Mouse (Mus musculus) kidney, postnatal 4 days (tissue): ENCODE data around the gene Olfr462.

Experiments
- DNase-seq, 2 experiments: peaks; one replicate each; pipeline ENCODE4 v3.0.0; 2021; ENCODE audit warnings: mixed read lengths in 2 of 2

Olfr462 gene

DNA sequence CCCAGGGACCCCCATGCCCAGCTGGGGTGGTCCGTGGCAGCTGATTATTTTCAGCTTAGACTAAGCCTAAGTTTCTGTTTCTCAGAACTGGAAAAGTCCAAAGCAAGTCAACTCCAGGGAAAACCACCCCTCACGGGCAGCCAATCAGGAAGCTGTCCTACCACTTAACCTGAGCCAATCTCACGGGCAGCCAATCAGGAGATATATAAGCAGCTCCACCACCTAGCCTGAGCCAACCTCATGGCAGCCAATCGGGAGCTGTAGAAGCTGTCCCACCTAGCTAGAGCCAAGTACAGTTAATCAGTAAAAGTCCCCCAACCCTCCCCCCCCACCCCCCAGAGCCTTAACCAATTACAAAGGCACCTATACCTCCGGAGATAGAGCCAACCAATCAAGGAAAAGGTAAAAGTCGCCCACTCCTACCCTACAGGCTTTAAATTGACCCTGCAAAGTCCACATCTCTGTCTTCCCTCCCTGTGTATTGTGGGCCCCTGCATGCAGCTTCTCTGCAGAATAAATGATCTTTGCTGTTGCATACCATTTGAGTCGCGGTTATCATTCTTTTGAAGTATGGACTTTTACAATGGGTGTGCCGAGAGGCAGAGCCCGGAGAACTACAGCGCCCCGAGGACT lies 45.0 kb downstream of the Olfr462 start:
- no peak for DNase-seq

DNA sequence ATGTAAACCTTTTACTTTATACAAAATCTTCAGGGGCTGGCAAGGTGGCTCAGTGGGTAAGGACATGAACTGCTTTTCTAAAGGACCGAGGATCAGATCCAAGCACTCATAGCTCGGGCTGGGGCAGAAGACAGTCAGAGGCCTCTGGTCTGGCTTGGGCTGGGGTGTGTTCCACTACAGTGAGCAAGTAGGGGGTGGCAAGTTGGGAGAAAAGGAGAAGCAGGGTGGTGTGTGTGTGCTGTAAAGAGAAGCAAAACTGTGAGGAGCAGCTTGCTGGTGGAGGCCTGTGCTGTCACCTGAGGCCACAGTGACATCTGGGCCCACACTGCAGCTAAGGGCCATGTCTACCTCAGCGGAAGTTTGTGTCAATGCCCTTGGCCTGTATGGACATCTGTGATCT lies 50.6 kb downstream of the Olfr462 start:
- DNase-seq, result no peak

DNA sequence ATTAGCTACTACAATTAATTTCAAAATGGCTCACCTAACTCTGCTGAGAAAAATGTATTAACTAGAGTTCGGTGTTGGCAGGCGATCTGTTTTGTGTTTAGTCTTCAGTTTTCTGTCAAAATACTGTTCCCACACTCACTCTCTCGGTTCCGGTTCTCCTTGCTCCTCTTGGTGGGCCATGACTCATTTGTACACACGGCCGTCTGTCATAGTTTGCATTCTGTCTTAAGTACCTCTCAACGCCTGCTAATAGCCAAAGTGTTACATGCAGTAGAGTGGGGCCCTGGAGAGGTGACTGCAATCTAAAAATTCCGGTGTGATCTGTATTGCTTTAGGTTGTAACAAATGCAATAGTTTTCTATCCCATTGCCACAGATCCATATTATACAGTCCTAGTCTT lies 51.4 kb downstream of the Olfr462 start:
- DNase-seq, result no peak
